Mouse (Mus musculus) embryo, embryonic 11.5 days (tissue): ENCODE results near the gene Chrna9.

ENCODE experiments used
- DNase-seq: peaks from one replicate; pipeline ENCODE4 v3.0.0-alpha.2; 2012; ENCODE audit warnings: low read depth, low spot score

Gene Chrna9

GRCm38 (mm10) chr5:65919326-65919725, 15.4 kb upstream of the Chrna9 start:
- DNase-seq, result no peak

- DNase-seq, result no peak
These were observed 14.8 kb upstream of the Chrna9 start for GRCm38 (mm10) chr5:65919904-65920303.

GRCm38 (mm10) chr5:65920701-65921426, 13.9 kb upstream of the Chrna9 start:
- DNase-seq, result no peak

DNA sequence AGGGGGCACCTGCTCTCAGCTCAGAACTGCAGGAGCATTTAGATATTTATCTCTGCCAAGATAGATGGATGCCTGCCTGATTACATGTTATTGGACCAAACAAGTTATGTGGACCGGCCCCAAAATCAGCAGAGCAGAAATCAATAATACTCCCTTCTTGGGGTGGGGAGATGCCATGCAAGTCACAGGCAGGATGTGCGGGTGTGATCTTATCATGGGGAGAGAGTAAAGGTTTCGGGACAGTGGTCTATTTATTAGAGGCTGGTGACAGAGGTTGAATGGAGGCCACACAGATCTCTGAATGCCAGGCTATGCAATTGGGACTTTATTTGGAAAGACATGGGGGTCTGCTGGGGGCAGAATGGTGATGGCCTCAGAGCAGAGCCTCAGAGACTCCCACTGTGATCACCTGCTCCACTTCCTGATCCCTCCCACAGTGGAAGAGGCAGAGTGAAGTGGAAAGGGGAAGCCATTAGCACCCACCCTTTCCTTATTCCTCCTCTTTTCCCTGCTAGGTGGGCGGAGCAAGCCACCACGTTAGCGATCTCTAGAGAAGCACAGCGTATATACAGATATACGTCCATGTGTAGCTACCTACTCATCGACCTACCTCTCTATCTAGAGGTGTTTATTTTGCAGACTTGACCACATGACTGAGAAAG, 13.1 kb upstream of the Chrna9 start:
- DNase-seq, result no peak

DNA sequence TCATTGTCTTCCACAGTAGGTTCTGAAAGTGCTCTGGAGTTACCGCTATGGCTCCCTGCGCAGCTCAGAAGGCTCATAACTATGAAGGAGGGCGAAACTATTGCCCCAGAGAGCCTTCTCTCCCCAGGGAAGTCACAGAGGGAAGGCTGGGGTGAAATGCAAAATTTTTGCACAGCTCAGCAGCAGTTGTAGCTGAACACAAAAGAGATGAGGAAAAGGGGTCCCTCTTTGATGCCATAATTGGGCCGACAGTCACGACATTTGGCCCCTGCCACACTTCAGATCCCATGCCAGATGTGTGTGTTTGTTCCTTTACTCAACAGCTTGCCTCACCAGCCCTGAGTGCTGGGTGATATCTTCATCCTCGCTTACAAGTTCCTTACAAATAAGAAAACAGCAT, 8.1 kb upstream of the Chrna9 start:
- no peak for DNase-seq

DNA sequence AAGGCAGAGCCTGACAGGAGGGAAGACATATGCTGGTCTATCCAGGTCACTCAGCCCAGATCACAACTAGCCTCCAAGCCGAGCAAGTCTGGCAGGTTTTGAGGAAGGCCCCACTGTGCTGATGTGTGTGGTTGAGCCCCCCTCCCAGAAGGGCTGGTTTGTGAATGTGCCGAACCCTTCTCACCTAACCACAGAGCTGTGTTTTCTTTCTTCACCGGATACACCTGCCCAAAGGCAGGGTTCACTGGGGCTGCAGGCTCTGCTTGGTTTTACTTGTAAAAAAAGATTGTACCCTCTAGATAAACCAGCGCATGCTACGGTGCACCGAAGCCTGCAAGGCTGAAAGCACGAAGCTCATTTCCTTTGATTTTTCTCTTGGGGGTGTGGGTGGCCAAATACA, 5.6 kb upstream of the Chrna9 start:
- no peak for DNase-seq

- DNase-seq, result no peak
These were observed 4.5 kb upstream of the Chrna9 start for GRCm38 (mm10) chr5:65930171-65930570.

- DNase-seq, result no peak
These were observed 1.5 kb upstream of the Chrna9 start for GRCm38 (mm10) chr5:65933258-65933657.

GRCm38 (mm10) chr5:65933764-65934163, 957 bp upstream of the Chrna9 start:
- DNase-seq, result no peak

DNA sequence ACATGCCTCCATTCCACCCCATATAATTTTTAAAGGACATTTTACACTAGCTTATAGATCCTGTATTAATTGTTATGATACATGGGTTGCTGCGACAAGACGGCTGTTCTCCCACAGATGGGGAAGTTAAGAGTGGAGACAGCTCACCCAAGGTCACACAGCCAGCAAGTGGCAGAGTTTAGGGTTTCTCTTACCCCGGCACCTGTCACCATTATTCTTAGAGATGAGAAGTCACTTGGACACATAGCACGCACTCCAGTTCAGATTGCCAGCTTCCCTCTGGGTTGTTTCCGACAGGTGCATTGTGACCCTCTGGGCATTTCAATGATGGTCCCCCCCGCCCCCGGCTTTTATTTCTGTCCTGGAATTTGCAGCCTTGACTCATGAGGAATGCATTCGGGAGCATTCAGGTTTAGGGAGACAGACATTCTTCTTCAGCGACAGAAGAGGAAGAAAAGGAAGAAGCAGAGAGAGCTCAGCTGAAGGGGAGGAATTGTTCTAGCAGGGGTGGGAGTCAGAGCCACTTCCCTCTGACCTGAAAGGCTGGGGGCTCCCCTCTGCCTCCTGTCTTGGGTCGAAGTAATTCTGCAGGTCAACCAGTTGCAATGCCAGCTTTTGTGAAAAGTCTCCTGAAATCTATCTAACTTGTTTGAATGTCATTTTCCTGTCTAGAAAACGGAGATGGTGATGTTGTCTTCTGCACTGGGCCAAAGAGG, 2.4 kb downstream of the Chrna9 start:
- DNase-seq, result no peak

- DNase-seq, result peak; percentile 63
These were observed 3.4 kb downstream of the Chrna9 start for GRCm38 (mm10) chr5:65937998-65938715.

DNA sequence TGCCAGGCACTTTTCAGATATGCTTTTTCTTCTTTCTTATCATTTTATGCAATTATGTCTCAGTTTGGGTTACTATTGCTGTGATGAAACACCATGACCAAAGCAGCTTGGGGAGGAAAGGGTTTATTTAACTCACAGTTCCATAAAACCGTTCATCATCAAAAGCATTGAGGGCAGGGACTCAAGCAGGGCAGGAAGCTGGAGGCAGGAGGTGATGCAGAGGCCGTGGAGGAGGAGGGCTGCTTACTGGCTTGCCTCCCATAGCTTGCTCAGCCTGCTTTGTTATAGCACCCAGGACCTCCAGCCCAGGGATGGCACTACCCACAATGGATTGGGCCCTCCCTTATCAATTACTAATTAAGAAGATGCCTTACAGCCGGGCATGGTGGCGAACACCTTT, 6.4 kb downstream of the Chrna9 start:
- no peak for DNase-seq

GRCm38 (mm10) chr5:65949822-65950221, 15.1 kb downstream of the Chrna9 start:
- no peak for DNase-seq

- DNase-seq, result no peak
These were observed 15.5 kb downstream of the Chrna9 start for GRCm38 (mm10) chr5:65950236-65950635.

- no peak for DNase-seq
These were observed 16.2 kb downstream of the Chrna9 start for GRCm38 (mm10) chr5:65950679-65951512.

GRCm38 (mm10) chr5:65951513-65951909, 16.8 kb downstream of the Chrna9 start:
- DNase-seq, result no peak

- no peak for DNase-seq
These were observed 19.7 kb downstream of the Chrna9 start for GRCm38 (mm10) chr5:65954130-65955080.

GRCm38 (mm10) chr5:65955343-65956143, 20.8 kb downstream of the Chrna9 start:
- peak; percentile 65 for DNase-seq
